Mouse (Mus musculus) brain, embryonic 14.5 days (tissue): ENCODE results near the gene Noc4l.

Source experiments
- CTCF ChIP-seq: fragments of 200-500 bp; IDR thresholded peaks from 2 replicates; pipeline ENCODE4 v1.5.1; 2012; ENCODE audit warnings: inconsistent platforms, mild to moderate bottlenecking, moderate library complexity, borderline replicate concordance; ENCODE audit not compliant: insufficient read depth, insufficient read length; ENCODE audit errors: extremely low read depth
- POLR2A ChIP-seq: fragments of 200-500 bp; IDR thresholded peaks from 2 replicates; pipeline ENCODE4 v1.6.1; 2012; ENCODE audit warnings: mild to moderate bottlenecking, inconsistent platforms, borderline replicate concordance; ENCODE audit not compliant: poor library complexity, insufficient read depth, insufficient read length, severe bottlenecking; ENCODE audit errors: extremely low read depth

- TF ChIP-seq POLR2A (no peak), CTCF (no peak)
Measured at GRCm38 (mm10) chr5:110624319-110624718, 28.9 kb downstream of the Noc4l start.
